Mouse (Mus musculus) olfactory bulb, adult 2 months (tissue): ENCODE results near the gene Nrp2. TPM values are rescaled to one million over a fixed set of nuclear protein-coding genes. Genes with fewer than 3 reads are reported as not detected.

ENCODE experiments used
- H3K27ac ChIP-seq: fragments of 200-500 bp; 2 replicates; pipeline ENCODE4 v1.5.1; 2012; ENCODE audit warnings: low read depth, low read length; ENCODE audit not compliant: insufficient read depth
- H3K4me1 ChIP-seq: fragments of 200-500 bp; 2 replicates; pipeline ENCODE4 v1.6.1; 2012; ENCODE audit warnings: low read length; ENCODE audit not compliant: control insufficient read depth, insufficient read depth
- H3K4me3 ChIP-seq: fragments of 200-500 bp; 2 replicates; pipeline ENCODE4 v1.5.1; 2012; ENCODE audit warnings: mild to moderate bottlenecking, low read depth, low read length, moderate library complexity; ENCODE audit not compliant: insufficient read depth
- CTCF ChIP-seq: fragments of 200-500 bp; IDR thresholded peaks from 2 replicates; pipeline ENCODE4 v1.5.1; 2012; ENCODE audit warnings: low read depth, mild to moderate bottlenecking, low read length, moderate library complexity; ENCODE audit not compliant: insufficient read depth
- POLR2A ChIP-seq: fragments of 200-500 bp; IDR thresholded peaks from 2 replicates; pipeline ENCODE4 v1.6.1; 2012; ENCODE audit warnings: mild to moderate bottlenecking, low read depth, low read length, moderate library complexity; ENCODE audit not compliant: insufficient read depth
- WGBS: fragments of 180-500 bp; shearing (Covaris S2); methylation state at CpG from one replicate; pipeline ENCODE4 v1.1.7; 2018; 5-methylcytosine and 5-hydroxymethylcytosine counted together
- polyA plus RNA-seq: library from polyadenylated mRNA; stranded (reverse); fragments of >200 nt; gene quantifications from 2 replicates; pipeline ENCODE4 v1.2.4, GENCODE M21; 2012; ENCODE audit warnings: low replicate concordance; ENCODE audit not compliant: missing spikeins, insufficient read depth, insufficient read length

Nrp2 gene
- polyA plus RNA-seq, 1 experiment: not detected

DNA sequence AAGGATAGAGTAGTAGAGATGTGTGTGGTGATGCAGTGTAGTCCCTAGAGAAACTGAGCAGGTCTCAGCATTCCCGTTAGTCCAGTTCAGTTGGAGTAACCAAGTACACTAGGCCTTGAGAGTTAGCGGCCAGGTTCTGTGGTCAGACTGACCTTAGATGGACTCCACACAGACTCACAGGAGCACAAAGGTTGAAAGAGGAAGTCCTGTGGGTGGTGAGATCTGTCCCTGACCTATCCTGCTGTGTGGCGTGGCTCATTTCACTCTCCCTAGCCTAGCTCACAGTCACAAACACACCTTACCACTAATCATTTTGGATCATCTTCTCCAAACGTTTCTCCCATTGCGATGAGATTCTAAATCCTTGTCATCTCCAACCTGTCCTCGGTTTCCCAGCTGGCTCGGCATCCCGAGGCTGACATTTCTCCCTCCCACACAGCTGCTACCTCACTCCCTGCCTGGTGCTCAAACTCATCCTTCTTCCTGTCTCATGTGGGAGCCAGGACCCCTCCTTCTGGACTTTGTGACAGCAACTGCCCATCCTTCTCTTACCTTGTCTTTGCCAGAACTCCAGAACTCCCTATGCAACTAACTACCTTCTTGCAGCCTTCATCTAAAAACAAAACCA lies 106.6 kb downstream of the Nrp2 start:
- 95% methylated on average over 8 of the region's 8 CpGs for WGBS
- TF ChIP-seq POLR2A: no peak
- Histone ChIP-seq H3K27ac (no peak overlapping the region), H3K4me3 (no peak overlapping the region), H3K4me1 (0 out of 2 replicates have a peak, but pooled peaks cover 3% of the 10 kb centered on the region)

DNA sequence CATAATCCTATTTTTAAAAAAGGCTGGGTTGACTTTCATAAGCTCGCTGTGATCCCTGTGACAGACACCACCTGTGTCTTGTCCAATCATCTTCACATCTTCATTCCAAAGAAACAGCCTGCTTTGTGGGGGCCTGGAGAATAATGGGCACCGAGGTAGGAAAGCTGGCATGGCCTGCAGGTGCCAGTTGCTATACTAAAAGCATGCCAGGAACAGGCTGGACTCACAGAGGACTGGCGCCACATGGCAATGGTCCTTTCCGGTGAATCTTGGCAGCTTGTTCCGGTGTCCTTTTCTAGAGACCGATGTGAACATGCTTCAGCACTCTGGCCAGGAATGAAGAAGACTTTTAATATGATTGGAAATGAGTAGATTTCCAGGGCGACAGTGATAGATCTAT lies 108.1 kb downstream of the Nrp2 start:
- no peak overlapping the region for H3K27ac ChIP-seq
- H3K4me3 ChIP-seq: no peak overlapping the region
- WGBS: 82% methylated on average over 7 of the region's 7 CpGs
- TF ChIP-seq POLR2A: no peak
- no peak for TF ChIP-seq CTCF
- H3K4me1 ChIP-seq: 0 out of 2 replicates have a peak, but pooled peaks cover 3% of the 10 kb centered on the region

DNA sequence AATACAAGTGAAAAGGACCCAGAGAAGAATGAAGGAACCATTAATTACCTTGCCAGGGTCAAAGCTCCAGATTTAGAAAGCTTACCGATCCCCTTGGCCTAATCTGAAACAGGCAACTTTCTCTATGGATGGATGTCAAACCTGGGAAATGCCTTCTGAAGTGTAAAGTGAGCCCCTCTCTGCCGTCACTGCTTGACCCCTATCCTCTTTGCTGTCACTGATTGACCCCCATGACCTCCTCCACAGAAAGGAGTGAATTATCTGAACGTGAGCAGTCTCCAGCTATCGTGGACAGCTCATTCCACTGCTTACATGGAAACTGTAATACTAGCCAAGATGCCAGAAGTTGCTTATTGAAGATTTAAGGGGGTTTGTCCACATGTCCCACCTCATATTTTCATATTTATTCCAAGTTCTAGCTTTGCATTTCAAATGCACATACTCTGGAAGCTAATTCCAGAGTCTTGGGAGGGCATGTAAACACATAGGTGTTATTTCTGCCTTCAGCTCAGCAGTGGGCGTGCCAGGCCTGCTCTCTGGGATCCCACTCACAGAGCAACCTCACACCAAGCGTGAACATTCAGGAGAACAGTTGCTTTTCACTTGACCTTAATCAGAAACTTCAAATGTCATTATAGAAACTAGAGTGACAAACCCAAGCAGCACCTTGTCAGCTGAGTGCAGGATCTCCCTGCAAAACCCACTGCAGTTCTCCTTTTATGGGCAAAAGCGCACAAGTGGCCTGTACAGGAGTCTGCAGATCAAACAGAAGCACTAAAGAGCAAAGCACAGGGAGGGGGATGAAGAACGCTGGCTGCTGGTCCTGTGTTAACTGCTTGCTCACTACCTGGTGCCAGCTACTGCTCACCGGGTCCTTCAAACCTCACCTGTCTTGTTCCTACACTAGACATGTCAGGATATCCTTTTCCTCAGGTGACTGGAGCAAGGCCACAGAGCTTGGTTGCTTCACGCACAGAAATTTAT lies 109.9 kb downstream of the Nrp2 start:
- Histone ChIP-seq H3K4me3 (no peak overlapping the region), H3K4me1 (0 out of 2 replicates have a peak, but pooled peaks cover 3% of the 10 kb centered on the region), H3K27ac (no peak overlapping the region)
- TF ChIP-seq CTCF: no peak
- no peak for TF ChIP-seq POLR2A
- WGBS: 87% methylated on average over 10 of the region's 10 CpGs

DNA sequence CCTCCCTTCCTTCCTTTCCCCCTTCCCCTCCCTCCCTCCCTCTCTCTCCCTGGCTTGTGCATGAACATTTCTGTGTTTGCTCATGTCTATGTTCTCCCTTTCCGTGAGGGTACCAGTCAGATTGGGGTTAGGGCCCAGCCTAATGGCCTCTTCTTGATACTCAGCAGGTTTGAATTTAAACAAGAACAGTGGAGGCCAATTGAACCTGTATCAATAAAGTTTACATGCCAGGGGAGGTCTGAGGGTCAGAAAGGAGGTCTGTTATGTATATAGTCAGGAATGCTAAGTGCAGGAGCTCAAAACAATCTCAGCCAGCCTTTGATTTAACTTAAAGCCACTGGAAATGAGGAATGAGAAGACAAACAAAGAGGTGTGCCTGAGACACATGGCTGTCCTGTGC lies 110.9 kb downstream of the Nrp2 start:
- no peak for TF ChIP-seq POLR2A
- TF ChIP-seq CTCF: no peak
- whole genome bisulfite sequencing: 88% methylated on average over 1 of the region's 1 CpGs
- Histone ChIP-seq H3K27ac (no peak overlapping the region), H3K4me1 (0 out of 2 replicates have a peak, but pooled peaks cover 3% of the 10 kb centered on the region), H3K4me3 (no peak overlapping the region)

DNA sequence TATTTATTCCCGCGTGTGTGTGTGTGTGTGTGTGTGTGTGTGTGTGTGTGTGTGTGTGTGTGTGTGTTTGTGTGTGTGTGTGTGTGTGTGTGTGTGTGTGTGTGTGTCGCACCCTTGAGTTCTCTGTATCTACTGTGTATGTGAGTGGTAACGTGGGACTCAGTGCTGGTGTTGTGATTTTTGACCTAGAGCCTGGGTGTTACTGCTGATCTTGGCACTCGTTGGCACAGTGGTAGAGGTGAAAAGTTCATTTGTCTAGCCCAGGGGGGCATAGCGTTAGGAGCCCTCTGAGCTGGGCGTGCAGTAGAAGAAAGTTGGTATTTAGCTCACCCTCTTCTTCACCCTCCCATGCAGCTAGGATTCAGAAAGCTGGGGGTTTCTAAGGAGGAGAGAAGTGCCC lies 114.5 kb downstream of the Nrp2 start:
- 90% methylated on average over 7 of the region's 7 CpGs for WGBS
- TF ChIP-seq CTCF: no peak

DNA sequence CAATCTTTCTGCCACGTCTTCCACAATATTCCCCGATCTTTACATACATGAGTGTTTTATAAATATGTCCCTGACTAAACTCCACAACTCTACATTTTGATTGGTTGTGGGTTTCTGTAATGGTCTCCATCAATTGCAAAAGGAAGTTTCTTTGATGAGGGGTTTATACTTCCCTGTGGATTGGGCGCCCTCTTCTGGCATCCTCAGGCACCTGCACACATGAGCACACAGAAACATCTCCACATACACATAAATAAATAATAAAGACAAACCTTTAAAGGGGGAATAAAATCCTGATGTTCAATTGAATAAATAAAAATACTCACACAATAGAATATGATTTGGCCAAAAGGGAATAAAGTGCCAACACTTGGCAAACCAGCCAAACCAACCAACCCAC lies 117.1 kb downstream of the Nrp2 start:
- WGBS: 86% methylated on average over 3 of the region's 3 CpGs

More for the DNA sequence above, 114.5 kb downstream of the Nrp2 start:
- Histone ChIP-seq H3K4me3 (no peak overlapping the region), H3K4me1 (0 out of 2 replicates have a peak, but pooled peaks cover 3% of the 10 kb centered on the region), H3K27ac (no peak overlapping the region)

DNA sequence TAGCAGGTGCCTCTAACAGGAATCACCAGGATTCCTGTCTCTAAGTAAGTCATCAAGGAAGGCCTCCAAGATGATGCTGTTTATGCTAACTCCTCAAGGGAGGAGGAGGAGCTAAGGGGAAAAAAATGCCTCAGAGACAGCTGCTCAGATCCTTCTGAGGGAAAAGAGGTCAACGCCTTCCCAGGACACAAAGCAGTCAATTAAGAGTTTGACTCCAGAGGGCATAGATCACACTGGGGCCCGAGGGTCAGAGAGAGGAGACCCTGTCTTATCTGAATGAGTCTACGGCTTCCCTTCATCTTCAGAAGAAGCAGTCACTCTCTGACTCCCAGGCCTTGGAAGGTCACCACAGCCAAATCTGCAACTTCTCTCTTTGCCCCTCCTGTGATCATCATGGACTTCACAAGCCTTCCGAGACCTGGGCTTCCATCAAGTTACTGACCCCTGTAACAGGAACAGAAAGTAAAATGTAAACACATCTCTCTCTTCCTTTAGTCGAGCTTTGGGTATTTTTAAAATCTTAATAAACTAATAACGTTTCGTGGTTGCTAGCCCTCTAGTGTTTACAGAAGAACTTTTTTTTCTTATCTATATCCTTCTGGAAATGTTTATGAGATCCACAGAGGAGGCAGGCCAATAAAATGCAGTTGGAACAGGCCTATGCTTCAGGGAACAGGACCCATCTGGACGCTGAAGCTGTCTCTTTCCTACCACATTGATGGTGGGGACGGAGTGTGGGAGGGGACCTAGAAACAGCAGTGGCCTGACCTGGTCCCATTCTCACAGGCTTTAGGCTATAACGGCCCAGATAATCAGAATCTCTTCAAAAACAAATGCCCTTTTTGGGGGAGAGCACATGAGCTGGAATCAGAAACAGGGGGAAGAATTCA lies 118.7 kb downstream of the Nrp2 start:
- WGBS: 81% methylated on average over 10 of the region's 10 CpGs
- TF ChIP-seq POLR2A (no peak), CTCF (no peak)
- Histone ChIP-seq H3K4me3 (no peak overlapping the region), H3K4me1 (no peaks in the 10 kb centered on the region), H3K27ac (no peak overlapping the region)

More for the DNA sequence above, 117.1 kb downstream of the Nrp2 start:
- no peak overlapping the region for H3K4me3 ChIP-seq
- no peak overlapping the region for H3K27ac ChIP-seq
- TF ChIP-seq POLR2A: no peak
- TF ChIP-seq CTCF: no peak
- H3K4me1 ChIP-seq: no peaks in the 10 kb centered on the region

DNA sequence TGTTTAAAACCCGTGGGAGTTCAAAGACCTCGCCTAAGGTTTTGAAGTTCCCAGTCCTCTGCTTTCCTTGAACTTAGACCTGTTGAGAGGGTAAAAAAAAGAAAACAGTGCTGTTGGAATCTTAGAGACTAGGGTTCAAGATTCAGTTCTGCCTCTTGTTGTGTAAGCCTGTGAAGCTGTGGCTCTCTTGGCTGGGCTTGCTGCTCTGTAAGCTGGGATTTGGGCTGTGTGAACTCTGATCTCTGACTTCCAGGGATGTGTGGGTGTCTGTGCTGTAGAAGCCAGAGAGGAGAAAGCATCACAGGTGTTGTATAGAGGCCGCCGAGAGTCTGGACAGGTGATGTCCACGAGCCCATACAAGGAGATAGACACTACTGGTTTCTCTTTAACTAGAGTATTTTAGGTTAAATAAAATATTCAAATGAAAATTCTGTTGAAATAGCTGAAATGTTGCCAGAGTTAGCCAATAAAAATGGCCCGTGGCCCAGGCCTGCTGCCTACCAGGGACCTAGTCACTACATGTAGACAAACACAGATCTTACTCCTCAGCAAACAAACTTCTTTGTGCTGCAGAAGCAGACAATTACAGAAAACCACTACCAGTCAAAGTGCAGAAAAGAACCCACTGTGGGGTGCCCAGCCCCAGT lies 120.6 kb downstream of the Nrp2 start:
- Histone ChIP-seq H3K27ac (no peak overlapping the region), H3K4me1 (no peaks in the 10 kb centered on the region), H3K4me3 (no peak overlapping the region)
- WGBS: 87% methylated on average over 6 of the region's 6 CpGs
- TF ChIP-seq POLR2A (no peak), CTCF (no peak)
